Mouse (Mus musculus) cerebellum, postnatal 10 days (tissue): ENCODE data around the gene Mif4gd.
"Not testable (repeated sequence)": the region's sequence is repeated elsewhere in the genome, so short reads cannot be mapped to it uniquely, and the experiment has no call there.

Experiments
- DNase-seq, 2 experiments: peaks; one replicate each; pipeline ENCODE4 v3.0.0; 2021; ENCODE audit warnings: mixed read lengths in 2 of 2

Gene Mif4gd

DNA sequence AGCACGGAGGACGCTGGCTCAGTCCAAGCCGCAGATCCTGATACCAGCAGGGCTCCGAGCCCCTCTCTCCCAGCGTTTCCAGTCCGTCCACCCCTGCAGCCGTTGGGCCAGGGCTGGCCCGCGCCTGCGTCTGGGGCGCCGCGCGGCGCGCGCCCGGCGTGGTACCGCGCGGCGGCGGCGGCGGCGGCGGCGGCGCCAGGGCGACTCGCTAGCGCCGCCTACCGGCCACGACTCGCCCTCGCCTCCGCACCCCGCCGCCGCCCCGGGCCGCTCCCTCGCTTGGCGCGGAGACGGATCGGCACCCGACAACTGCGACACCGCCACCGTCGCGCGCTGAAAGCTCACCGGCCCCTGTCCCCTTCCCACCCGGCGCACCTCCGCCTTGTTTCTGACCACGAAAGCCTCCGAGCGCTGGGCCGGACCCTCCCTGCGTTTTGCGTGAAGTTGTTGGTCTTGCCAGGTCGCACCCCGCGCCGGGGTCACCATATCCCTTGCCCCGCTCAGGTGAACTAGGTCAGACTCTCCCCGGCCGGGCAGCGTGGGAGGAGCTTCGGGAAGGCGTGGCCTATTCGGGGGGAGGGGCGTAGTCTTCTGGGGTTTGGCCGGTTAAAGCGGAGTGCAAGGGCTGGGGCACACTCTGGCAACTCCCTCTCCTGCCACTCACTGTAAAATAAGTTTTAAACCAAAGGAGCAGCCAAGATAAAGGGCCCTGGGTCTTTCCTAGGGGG, at the start of gene Mif4gd:
Gene Mif4gd (minus strand): TSS at position 560 of the 728 bp plus-strand sequence.
- peak; percentile 91 for DNase-seq

DNA sequence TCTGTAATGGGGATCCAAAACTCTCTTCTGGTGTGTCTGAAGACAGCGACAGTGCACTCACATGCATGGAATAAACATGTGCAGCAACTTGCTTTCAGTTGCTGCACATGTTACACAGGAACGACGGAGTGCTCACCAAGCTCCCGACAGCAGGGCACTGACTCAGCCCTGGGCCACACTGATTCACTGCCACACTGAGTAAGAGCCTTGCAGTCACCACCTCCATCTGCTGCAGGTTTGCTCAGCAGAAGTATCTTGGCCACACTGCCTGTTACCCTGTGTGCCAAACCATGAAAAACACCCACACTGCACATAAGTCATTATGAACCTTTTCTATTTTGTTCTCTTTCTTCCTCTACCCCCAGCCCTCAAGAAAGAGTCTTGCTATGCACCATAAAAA, 47.6 kb upstream of the Mif4gd start:
- peak in 1 of 2 experiments; percentile 27 for DNase-seq

DNA sequence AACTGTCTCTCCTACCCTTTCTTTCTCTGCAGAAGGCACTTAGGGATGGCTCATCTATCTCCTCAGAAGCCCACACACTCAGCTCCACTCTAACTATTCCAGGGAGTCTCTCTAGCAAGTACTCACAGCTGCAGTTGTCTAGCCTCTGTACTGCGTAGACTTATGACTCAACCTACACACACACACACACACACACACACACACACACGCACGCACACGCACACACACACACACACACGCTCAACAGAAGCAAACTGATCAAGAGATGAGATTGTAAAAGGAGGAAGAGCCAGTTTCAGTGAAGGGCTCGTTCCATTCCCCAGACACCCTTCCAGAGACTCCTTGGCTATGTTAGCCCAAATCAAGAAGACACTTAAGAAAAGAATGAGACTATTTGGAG, 45.8 kb upstream of the Mif4gd start:
- DNase-seq: no peak

DNA sequence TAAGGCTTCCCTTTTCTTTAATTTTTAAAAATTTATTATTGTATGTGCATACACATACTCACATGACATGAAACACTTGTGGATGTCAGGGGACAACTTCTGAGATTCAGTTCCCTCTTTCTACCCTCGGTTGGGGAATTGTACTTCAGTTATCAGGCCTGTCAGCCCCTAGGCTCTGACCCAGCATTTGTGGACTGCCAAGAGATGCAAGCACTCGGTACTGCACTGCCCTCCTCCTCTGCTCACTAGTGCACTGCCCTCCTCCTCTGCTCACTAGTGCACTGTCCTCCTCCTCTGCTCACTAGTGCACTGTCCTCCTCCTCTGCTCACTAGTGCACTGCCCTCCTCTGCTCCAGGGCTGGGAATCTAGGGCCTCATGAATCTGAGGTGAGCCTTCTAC, 41.4 kb upstream of the Mif4gd start:
- no peak for DNase-seq

DNA sequence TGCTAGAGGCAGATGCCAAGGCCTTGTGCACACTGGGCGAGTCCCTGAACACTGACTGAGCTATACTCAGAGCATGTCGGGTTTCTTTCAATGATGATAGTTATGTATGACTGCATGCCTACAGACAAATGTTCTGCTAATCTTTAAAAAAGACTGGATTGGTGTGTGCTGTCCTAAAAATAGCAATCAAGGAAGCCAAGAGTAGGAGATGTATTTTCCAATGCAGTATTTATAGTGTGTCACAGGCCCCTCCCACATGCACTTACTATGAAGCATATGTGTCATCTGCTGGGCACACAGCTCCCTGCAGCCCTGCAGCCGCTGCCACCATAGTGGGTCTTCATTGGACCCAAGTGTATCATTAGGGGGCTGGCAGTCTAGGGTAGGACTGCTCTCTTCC, 40.4 kb upstream of the Mif4gd start:
- no peak for DNase-seq

DNA sequence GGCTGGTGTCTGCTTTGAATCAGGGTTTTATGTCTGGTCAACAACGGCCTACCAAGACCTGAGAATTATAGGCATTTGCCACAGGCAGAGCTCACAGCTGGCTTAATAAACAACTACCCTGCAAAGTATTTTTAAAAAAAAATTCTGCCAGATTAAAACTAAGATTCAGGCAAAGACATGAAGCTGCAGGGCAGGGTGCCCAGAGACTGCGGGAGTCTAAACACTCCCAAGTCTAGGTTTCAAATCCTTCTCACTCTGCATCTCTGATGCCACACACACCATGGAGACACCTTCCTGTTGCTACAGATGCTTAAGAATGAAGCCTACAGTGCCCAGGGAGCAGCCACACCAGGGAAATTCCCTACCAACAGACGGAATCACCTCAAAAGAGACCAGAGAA, 38.9 kb upstream of the Mif4gd start:
- no peak for DNase-seq

DNA sequence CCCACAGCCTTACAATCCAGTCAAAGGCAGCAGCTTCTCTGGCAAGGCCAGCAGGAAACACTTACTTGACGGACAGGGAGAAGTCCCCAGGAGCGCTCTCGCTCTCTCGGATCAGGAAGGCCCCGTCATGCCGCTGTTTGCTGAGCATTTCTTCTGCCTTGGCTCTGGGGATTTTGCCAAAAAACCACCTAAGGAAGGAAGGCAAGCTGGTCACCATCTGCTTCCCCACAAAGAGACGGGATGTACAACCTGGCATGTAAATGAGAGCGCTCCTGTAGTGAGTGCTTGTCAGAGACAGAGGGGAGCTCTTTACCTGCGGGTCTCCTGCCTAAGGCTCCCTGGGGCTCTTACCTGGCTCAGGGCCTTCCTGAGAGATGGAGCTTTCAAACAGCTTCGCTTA, 36.9 kb upstream of the Mif4gd start:
- DNase-seq: peak; percentile 88 to 92

DNA sequence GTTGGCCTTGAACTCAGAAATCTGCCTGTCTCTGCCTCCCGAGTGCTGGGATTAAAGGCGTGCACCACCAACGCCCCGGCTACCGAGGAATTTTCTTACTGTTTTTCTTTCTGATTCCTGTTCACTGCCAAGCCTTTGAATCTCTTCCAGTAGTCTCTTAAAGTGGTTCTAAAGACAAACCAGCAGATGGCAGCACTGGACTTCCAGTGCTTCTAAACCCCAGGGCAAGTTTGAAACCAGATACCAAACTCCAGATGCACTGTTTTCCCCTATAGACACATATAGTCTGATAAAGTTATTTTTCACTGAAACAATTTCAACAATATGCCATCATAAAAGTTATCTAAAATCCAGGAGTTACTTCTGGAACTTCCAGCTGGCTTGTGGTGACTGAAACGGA, 34.7 kb upstream of the Mif4gd start:
- peak; percentile 80 to 86 for DNase-seq

DNA sequence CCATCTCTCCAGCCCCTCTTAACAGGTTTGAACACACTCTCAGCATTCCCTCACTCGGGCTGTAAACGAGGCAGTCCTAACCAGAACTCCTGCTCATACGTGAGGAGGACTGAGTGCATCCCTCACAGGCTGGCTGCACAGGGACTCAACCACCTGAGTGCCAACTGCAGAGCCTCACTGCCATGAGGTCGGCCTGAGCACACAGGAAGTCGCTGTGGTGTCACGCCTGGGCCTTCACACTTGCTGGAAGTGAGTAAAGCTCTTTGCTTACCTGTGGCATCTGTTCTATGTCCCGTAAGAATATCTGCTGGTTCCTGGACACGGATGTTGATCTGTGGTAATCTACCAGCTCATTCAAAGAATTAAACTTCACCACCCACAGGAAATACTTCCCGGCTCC, 33.7 kb upstream of the Mif4gd start:
- DNase-seq: no peak

DNA sequence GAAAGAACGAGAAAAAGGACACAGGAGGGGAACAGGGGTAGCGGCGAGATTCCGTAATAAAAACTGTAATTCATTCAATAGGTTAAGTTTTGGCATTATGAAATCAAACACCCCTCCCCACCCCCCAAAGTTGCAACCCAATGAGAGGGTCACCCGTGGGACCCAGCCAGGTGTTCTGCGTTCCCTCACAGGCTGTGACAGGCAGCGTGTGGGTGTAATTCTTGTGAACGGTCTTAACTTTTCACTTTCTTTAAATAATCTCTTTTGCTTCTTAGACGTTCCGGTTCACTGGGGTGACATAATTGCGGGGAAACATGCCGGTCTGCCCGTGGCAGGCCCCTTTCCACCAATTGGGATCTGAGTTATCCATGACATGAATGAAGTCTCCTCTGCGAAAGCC, 32.7 kb upstream of the Mif4gd start:
- DNase-seq: not testable (repeated sequence)

DNA sequence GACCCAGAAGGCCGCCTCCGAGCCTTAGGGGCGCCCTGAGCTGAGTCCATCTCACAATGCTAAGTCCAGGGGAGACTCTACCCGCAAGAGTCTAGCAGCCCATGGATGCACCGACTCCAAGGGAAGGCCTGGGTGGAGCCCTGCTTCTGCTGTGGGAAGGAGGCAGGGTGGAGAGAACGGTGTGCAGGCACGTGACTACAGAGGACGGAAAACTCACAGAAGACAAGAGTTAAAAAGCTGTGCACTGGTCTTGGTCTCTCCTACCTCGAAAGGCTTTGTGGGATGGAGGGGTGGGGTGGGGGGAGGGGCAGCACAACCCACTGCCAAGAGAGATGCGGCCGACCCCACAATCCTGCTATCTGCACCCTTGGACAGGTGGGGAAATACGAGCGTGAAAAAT, 31.5 kb upstream of the Mif4gd start:
- no peak for DNase-seq

DNA sequence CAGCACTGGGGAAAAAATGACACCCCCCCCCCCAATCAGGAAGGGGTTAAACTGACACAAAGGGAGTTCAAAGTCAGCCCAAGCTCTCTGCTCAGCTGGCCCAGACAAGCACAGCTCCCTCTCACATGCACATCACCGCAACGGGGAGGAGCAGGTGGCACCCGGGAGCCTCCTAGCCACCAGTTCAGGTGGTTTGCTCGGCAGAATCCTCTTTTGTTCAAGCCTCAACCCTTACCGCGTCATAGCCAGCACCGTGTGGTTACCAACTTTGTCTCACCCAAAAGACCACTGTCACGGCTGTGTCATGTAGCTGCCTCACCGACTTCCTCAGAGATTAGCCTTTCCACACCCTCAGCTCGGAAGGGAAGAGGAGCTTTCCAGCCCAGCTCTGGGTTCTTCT, 30.5 kb upstream of the Mif4gd start:
- DNase-seq: no peak

DNA sequence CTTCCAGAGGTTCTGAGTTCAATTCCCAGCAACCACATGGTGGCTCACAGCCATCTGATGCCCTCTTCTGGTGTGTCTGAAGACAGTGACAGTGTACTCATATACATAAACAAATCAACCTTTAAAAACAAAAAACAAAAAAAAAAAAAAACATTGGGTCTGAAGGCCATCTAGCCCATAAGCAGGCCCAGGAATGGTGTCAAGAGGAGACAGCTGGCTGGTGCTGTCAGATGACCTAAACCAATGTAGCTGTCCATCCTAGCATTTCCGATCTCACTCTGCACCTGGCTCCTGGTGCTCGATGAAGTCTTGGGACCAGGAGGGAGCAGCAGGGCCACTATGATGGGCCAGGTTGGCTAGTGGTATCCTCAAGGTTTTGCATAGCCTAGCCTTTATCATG, 29.9 kb upstream of the Mif4gd start:
- DNase-seq: no peak

DNA sequence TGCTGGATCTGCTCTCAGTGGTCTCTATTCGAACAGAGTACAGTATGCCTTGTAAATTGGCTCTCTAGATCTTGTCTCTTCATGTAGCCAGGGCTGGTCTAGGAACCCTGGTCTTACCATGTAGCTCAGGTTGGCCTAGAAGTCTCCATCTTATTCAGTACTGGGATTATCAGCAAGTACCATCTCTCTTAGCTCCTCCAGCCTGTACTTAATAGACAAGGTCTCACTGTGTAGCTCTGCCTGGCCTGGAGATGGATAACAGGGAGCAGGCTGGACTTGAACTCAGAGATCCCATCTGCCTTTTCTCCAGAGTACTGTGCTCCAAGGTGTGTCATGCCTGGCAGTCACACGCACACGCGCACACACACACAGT, 28.9 kb upstream of the Mif4gd start:
- no peak for DNase-seq

DNA sequence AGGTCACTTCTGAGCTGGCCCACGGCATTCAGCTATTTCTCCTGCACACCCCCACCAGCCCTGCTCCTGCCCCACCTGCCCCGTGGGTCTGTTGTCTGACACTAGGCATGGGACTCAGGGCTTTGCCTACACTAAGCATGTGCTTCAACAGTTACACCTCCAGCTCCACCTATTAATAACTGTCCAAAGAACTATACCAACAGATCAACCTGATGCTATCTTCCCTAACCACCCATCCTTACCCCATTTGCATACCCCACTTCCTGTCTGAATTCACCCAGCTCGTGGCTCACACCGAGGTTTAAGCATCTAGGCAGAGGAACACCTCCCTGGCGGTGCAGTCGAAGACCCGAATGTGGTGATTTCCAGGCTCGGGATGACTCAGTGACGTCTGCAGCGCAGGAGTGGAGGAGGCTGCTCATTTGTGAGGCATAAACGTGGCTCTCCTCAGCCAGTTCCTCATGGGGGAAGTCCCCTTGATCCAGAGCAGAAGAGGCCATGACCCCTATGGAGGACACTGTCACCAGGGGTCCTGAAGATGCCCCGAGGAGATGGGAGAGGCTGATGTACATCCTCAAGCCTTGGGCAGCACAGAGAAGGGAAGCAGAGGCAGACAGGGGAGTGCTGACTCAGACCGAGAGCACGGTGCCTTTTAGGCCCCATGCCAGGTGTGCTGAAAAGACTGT, 28.4 kb upstream of the Mif4gd start:
- DNase-seq: no peak

DNA sequence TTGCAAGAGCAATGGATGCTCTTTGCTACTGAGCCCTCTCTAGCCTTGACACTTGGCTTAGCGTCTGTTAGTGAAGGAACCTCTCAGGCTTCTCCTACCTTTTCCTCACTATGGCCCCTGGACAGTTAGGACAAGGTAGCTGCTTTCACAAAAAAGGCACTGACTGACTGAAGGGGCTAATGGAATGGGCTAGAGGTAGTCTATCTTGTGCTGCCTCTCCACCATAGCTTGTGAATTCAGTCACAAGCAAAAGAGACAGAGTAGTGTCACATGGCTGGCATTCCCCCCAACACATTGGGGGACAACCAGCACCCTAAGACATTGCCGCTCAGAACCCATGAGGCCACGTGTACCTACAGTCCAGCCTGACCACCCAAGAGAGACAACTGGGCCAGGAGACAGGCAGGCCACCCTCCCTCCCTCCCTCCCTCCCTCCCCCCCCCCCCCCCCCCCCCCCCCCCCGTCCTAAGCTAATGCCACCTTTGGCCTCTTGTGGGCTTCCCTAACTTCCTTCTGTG, 27.6 kb upstream of the Mif4gd start:
- no peak for DNase-seq

DNA sequence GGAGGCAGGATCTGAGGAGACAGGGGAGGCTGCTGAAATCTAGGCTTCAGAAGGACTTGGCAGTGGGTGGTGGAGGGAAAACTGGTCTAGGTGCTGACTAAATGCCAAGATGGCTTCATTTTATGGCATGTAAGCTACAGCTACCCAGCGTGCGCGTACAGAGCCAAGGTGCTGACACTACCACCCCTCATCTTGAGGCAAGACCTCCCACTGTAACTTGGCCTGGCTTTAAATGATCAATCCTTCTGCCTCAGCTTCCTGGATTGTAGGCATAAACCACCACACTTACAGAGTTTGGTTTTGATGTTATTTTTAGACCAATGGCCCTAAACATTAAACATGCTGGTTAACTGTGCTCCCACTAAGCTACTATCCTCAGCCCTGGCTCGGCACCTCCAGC, 26.8 kb upstream of the Mif4gd start:
- no peak for DNase-seq

DNA sequence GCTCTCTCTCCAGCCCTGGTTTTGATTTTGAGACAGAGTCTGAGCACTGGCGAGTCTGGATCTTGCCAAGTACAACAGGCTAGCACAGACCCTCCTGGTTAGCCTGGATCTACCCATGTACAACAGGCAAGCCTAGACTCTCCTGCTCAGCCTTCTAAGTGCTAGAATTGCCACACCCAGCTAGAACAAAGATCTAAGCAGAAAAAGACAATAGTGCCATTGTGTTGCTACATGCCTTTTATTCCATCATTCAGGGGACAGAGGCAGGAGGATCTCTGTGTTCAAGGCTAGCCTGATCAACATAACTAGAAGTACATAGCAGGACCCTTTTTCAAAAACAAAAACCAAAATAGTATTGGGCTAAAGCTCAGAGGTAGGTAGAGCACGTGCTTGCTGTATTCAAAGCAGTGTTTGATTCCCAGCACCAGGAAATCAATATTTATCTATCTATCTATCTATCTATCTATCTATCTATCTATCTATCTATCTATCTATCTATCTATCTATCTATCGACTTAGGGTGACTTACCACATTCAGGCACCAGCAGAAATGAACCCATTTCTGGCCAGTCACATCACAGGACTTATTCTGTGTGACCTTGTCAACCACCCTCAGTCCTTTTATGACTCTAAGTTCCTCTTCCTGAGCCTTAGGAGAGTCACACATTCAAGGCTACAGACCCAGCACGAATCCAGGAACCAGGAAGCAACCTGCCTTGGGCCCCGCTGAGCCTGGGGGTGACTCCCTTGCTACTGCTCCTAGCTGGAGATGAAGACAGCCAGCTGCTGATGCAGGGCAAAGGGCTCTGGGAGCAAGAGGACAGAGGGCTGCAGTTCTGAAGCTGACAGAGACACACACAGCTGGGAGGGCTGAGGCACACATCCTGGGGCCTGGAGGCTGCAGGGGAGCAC, 26.0 kb upstream of the Mif4gd start:
- no peak for DNase-seq

DNA sequence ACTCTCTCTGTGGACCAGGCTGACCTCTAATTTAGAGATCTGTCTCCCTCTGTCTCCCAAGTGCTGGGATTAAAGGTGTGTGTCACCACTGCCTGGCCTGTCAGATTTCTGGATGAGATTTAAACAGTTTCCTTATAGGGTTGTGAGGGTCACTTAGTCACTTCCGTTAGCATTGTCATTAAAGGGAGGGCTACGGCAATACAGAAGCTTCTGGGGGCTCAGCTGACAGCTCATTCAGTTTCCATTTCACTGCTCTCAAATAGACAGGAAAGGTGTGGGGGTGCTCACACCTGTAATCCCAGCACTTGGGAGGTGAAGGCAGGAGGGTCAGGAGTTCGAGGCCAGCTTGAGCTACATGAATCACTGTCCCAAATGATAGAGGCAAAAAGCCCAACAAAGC, 24.2 kb upstream of the Mif4gd start:
- DNase-seq: no peak

DNA sequence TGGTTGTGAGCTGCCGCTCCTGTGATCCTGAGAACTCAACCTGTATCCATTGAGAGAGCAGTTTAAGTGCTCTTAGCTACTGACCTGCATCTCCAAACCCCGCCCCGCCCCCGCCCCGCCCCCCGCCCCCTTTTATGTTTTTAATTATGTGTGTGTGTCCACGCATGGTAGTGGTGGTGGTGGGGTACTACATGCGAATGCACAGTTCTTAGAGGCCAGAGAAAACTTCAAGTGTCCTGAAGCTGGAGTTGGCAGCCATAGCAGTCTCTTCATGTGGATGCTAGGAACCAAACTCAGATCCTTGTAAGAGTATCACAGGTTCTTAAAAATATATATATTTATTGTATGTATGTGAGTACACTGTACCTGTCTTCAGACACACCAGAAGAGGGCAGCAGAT, 22.7 kb upstream of the Mif4gd start:
- no peak for DNase-seq

DNA sequence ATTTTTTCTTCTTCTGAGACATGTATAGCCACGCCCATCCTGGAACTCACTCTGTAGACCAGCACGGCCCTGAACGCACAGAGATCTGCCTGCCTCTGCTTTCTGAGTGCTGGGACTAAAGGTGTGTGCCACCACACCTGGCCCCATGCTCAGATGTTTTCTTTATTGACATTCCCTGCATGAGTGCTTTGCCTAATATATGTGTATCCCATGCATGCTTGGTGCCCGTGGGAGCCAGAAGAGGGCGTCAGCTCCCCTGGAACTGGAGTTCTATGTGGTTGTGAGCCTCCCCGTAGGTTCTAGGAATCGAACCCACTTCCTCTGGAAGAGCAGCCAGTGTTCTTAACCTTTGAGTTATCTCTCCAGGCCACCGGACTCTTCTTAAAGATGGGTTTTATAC, 22.3 kb upstream of the Mif4gd start:
- no peak for DNase-seq

DNA sequence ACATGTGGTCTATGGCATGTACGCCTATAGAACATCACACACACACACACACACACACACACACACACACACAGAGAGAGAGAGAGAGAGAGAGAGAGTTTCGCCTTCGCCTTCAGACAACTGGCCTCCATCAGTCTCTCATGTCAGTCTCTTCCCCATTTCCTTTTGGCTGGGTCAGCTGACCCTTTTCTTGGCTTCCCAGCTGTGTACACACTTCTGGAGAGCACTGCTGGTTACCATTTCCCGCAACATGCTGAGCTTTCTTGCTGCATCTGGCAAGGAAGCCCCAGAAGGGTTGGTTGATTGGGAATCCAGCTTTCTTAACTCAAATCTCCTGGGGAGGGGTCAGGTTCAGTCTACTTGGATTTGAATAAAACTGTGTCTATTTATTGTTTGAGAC, 21.3 kb upstream of the Mif4gd start:
- no peak for DNase-seq

DNA sequence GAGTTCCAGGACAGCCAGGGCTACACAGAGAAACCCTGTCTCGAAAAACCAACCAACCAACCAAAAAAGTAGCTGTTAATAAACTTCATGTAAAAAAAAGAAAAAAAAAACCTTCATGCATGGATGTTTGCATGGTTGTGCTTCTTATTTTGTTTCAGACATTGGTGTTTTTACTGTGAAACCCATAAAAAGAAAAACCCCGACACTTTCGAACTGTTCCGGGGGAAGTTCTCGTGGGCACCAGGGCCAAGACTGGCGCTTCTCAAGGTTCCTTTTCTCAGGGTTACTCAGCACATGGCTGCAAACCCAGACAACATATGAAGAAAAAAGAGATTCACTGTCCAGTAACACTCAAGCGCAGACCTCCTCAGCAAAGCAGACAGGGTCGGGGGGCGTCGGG, 20.1 kb upstream of the Mif4gd start:
- no peak for DNase-seq

DNA sequence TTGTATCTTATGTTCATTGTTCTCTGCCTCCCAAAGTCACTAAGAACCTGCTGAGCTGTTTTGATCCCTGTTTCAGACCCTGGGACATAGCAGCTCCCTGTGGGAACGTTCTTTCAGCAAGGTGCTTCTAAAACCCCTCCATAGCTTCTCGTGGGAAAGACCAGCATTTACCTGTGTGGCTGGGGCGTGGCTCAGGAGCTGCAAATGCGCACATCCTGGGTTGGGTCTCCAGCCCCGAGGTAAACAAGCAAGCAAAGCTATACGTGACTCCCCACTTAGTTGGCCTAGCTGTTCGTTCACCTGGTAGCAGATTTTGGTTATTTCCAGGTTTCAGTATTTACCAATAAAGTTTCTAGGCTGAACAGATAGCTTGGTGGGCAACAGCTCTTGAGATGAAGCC, 19.5 kb upstream of the Mif4gd start:
- DNase-seq: no peak
